Comparison of ENCODE assay signal across 8 mouse cellular contexts in the genomic region with DNA sequence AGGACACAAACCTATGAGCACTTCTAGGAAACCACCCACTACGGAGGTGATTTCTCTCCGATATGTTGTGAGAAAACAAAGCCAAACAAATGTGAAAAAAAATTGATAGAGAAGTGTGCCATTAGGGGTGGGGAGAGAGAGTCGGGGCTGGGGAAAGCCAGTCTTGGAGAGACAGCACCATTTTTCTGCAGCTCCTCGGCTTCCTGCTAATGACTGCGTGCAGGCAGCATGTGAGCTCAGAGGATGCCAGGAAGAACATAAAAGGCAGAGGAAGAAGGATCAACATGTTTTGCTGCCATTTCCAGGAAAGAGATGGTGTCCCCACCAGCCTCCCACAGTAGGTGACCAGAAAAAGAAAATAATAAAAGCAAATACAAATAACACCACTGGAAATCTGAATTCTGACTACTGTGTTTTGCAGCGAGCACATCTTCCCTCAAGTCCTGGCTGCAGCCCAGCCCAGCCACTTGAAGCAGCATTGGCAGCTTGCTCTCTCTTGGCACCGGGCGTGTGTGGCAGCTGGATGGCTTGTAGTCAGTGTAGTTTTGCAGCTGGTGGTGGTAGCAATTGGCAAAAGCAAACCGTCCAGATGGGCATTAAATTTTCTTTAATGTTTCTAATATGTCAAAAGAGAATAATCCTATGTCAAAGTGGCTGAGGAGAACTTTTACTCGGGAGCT.
DNase-seq lines count a peak whose midpoint lies in the region.

No protein-coding gene starts in this region.

- H3K4me3 ChIP-seq in heart, embryonic 10.5 days: no peak overlapping the region

- no peaks in the 10 kb centered on the region for H3K27me3 ChIP-seq in heart, embryonic 10.5 days (ENCODE audit: insufficient read depth, poor library complexity, severe bottlenecking)

- peak; percentile 18 to 28 for DNase-seq in heart, adult 18-20 months
- no peak for DNase-seq in heart, embryonic 10.5 days (ENCODE audit: low spot score)
- peak; percentile 5 for DNase-seq in NIH3T3 (ENCODE audit: low read depth)
- DNase-seq in fibroblast of lung, adult 2 months (ENCODE audit: low read depth): peak; percentile 23
- peak; percentile 30 to 56 for DNase-seq in layer of hippocampus, postnatal 25 days (ENCODE audit: extremely low spot score in 1 of 2, low spot score in 1 of 2)
- DNase-seq in urinary bladder, adult 2 months (ENCODE audit: low spot score): no peak
- DNase-seq in kidney, postnatal 4 days: no peak
- DNase-seq in spleen, adult 12 weeks (ENCODE audit: low spot score): no peak

- WGBS in heart, embryonic 10.5 days: 79% methylated on average over 10 of the region's 10 CpGs

- no peaks in the 10 kb centered on the region for H3K36me3 ChIP-seq in heart, embryonic 10.5 days

- H3K4me1 ChIP-seq in heart, embryonic 10.5 days: no peaks in the 10 kb centered on the region

- H3K9me3 ChIP-seq in heart, embryonic 10.5 days: no peaks in the 10 kb centered on the region

- H3K27ac ChIP-seq in heart, embryonic 10.5 days: no peak overlapping the region

Comparison
In these comparisons a context has a peak if more than half of its experiments do, and no peak if none do; other contexts are left out.
1. DNase-seq: peak in heart, adult 18-20 months (2 of 2), NIH3T3 (single experiment), fibroblast of lung, adult 2 months (single experiment) and layer of hippocampus, postnatal 25 days (2 of 2); none in heart, embryonic 10.5 days (single experiment), urinary bladder, adult 2 months (single experiment), kidney, postnatal 4 days (0 of 2) and spleen, adult 12 weeks (single experiment).